Mouse (Mus musculus) gastrocnemius, adult 18-20 months (tissue): ENCODE data around the gene Msl1. TPM values are rescaled to one million over a fixed set of nuclear protein-coding genes. Genes with fewer than 3 reads are reported as not detected.

Source experiments
- DNase-seq: peaks from one replicate; pipeline ENCODE4 v3.0.0; 2021; ENCODE audit warnings: low spot score
- total RNA-seq, 2 experiments: library from RNA; stranded (reverse); gene quantifications; 2 replicates each; pipeline ENCODE4 v1.2.3; 2021

Gene Msl1
- total RNA-seq, 2 experiments from 2014 or later = 50.5 to 56.4 TPM

DNA sequence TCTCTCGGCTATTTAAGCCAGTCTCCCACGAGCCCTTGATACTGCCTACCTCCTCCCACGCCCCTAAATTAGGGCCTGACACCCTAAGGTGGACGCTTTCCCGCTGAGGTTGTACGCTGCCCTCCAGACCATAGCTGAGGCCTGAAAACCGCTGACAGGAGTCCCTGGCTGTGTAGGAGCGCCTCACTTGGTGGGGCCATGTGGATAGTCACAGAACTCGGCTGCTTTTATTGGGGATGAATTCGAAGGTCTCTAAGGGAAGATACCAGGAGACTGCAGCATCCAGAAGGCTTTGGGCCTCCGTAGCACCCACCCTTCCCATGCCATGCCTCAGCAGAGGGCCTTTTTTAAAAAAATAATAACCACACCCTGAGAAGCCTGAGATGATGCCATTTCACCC is 42.6 kb downstream of the Msl1 start:
- no peak for DNase-seq

DNA sequence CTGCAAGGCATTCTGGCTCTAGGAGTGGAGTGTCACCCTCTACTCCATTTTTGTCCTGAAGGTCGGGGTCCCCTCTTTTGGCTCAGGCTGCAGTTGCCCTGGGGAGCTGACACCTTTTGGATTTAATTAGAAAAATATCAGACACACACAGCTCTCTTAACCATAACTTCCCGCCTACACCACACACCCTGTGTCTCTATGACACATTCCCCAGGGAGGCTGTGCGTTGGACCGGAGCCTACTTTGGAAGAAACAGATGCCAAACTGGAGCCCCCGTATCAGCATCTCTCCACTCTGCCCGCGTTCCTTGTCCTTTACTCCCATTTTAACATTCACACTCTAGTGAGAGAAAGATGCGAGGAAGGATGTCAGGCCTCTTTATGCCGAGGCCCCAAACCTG is 43.2 kb downstream of the Msl1 start:
- no peak for DNase-seq

DNA sequence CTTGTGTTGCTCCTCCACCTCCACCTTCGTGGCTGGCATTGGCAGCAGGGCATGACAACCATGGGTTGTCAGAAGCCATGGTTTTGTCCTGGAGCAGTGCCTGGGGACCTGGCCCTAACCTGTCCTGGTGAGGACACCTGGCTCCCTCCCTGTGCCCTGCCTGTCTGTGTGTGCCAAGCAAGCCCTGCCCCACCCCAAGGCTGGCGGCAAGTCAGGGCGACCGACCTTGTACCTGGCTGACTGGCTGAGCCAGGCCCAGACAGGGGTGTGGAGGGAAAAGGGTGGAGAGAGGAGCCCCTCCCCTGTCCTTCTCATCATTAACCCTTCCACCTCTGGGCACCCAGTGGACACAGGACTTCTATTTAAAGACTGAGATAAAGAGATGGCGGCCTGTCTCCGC is 44.1 kb downstream of the Msl1 start:
- no peak for DNase-seq

DNA sequence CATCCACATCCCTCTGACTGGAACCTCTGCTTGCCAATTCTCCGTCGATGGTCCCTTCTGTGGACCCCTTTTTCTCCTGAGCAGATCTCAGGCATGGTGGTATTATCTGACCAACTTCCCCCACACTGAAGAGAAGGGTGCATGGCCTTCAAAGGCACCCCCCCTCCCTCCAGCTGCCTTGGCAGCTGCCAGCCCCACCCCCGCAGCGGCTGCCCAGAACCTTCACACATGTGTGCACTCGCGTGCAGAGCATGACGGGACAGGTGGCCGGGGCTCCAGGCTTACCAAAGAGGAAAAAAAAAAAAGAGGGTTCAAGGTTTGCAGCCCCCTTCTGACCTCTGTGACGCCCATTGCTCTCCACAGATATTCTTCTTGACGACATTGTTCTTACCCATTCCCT is 44.6 kb downstream of the Msl1 start:
- DNase-seq = no peak

DNA sequence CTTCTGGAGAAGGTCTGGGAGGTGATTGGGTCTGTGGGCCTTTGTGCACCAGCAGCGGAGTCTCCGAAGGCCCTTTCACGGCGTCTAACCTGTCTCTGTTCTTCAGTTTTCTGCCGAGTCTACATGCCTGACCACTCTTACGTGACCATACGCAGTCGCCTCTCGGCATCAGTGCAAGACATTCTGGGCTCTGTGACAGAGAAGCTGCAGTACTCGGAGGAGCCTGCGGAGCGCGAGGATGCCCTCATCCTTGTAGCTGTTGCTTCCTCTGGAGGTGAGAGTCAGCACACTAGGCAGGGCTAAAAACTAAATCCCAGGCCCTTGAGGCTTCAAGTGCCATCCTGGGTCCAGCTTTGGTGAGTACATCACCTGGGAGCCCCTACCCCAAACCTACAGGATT is 50.7 kb downstream of the Msl1 start:
- DNase-seq = no peak

DNA sequence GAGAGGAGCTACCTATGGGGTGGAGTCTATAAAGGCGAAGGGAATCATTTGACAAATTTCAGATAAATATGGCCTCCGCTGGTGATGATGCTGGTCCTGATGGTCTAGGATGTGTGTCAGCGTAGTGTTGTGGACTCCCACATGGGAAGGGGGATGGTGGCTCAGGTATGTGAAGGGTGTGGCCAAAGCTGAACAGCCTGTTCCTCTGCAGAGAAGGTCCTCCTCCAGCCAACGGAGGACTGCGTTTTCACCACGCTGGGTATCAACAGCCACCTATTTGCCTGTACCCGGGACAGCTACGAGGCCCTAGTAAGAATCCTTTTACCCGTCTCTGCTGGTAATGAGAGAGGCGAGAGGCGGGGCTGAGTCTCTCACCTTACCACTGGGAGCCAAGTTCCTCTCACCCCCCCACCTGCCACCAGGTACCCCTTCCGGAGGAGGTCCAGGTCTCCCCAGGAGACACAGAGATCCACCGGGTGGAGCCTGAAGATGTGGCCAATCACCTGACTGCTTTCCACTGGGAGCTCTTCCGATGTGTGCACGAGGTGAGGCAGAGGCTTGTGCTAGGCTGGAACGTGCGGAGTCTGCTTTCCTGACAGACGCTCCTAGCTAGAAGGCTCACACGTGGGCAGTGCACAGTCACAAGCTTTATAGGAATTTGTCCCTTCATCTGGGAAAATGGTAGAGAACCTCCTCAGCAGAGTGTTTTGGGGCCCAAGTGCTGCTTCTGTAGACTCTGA is 51.7 kb downstream of the Msl1 start:
- DNase-seq = no peak

DNA sequence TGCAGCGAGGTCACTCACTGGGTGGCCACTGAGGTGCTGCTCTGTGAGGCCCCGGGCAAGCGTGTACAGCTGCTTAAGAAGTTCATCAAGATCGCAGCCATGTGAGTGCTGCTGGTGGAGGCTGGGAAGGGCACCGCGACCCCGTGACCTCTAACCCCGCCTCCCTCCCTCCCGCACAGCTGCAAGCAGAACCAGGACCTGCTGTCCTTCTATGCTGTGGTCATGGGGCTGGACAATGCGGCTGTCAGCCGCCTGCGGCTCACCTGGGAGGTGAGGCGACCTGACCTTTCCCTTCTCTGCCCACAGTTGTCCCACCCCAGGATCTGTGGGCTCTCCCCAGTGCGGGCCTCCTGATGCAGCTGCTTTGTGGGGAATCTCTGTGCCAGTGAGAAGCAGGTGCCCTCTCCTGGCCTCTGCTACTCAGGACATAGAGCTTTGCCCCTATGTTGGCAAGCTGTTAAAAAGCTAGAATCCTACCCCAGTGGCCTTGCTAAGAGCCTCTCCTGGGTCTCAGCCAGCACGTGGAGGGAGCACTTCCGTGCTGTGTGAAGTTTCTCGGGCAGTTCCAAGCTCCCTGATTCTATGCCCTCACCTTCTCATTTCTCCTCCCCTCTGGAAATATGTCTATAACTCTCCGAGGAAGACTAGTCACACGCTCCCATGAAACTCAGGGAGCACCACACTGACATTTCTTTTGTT is 54.0 kb downstream of the Msl1 start:
- DNase-seq = no peak

DNA sequence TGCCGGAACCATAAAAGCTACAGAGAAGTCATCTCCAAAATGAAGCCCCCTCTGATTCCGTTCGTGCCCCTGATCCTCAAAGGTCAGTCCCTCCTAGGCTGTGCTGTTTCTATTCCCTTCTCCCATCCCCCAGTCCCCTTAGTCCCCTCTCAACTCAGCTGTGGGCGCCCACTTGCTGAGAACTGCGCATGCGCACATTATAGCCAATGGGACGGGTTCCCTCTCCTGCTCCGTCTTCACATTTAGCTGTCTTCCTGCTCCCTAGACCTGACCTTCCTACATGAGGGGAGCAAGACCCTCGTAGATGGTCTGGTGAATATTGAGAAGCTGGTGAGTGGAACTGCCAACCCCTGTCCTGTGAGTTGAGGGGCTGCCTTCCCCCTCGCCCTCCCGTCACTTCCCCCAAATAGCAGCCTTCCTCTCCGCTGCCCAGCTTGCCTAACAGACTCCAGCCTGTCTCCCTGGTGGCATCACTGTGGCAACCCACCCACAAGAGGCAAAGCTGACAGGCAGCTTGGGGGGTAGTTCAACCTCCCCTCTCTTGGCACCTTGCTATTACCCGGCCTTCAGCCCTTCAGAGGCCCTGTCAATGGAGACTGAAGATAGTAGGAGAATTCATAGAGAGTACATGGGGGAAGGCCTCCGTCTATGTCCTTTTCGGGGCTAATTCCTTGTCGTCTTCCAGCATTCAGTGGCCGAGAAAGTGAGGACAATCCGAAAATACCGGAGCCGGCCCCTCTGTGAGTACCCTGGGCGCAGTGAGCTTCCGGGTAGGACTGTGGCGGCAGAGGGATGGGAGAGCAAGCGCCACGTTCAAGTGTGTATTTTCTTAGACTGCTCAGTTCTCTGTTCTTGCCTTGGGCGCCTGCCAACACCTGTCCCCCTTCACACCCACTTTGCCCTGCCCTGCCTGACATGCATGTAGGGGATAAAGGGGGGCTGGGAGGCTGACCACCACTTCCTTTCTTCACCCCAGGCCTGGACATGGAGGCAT is 55.1 kb downstream of the Msl1 start:
- DNase-seq = no peak

DNA sequence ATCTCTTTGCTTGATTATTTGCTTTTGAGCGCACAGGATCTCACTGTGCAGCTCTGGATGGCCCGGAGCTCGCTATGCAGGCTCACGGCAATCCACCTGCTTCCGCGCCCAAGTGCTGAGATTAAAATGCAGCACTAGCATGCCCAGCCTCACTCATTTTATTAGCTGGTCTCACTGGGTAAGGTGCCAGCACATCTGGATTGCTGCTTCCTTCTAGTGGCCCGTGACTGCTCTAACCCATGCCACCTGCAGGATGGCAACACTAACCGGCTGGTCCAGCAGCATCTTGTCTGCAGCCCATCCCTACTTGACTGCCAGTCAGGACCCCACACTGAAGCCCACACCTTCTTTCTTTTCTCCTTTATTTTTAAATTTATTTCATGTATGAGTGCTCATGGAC is 58.8 kb downstream of the Msl1 start:
- DNase-seq = no peak

DNA sequence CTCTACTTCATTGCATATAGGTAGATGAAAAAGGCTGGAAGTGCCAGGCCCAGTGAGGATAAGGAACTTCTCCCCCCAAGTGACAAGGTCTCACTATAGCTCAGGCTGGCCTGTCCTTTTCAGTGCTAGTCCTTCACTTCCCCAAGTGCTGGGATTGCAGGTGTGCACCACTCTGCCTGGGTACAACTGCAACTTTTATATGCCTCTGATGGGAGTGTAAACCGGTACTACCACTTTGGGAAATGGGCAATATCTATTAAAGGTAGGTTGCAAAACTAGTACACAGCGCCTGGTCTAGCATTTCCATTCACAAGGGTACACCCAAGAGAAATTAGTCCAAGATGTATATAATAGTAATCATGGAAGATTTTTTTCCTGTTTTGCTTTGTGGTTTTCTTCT is 59.3 kb downstream of the Msl1 start:
- DNase-seq = no peak

Other genes with a start within 250 kb of the Msl1 start
- gene Ikzf3, start 249.5 kb upstream of the Msl1 start, total RNA-seq = under 1 TPM in 1 of 2 experiments, not detected in 1; 0.14 TPM
- not detected for gene Zpbp2, start 244.4 kb upstream of the Msl1 start, total RNA-seq
- gene Ormdl3, start 208.1 kb upstream of the Msl1 start, total RNA-seq = 10 to 100 TPM; 25.1 to 26.3 TPM
- gene Lrrc3c, start 197.2 kb upstream of the Msl1 start, total RNA-seq = not detected
- 1 to 10 TPM; 4.1 to 6.6 TPM for gene Gm12355, start 169.9 kb upstream of the Msl1 start, total RNA-seq
- 10 to 100 TPM in 1 of 2 experiments, 1 to 10 TPM in 1; 8.8 to 12.5 TPM for gene Gsdma3, start 169.2 kb upstream of the Msl1 start, total RNA-seq
- gene Gsdma2, start 148.8 kb upstream of the Msl1 start, total RNA-seq = 1 to 10 TPM in 1 of 2 experiments, under 1 TPM in 1; 0.73 to 1.1 TPM
- gene Gsdma, start 131.2 kb upstream of the Msl1 start, total RNA-seq = under 1 TPM; 0.83 to 0.89 TPM
- gene Psmd3, start 113.0 kb upstream of the Msl1 start, total RNA-seq = 100 to 1,000 TPM; 105 to 106 TPM
- gene Csf3, start 94.3 kb upstream of the Msl1 start, total RNA-seq = not detected
- gene Med24, start 66.1 kb upstream of the Msl1 start, total RNA-seq = 10 to 100 TPM; 48.1 to 53.3 TPM
- 10 to 100 TPM; 78.3 to 85.2 TPM for gene Thra, start 54.9 kb upstream of the Msl1 start, total RNA-seq
- 100 to 1,000 TPM in 1 of 2 experiments, 10 to 100 TPM in 1; 74.0 to 126 TPM for gene Nr1d1, start 20.2 kb upstream of the Msl1 start, total RNA-seq
- 10 to 100 TPM; 14.0 to 15.6 TPM for gene Casc3, start 9.4 kb downstream of the Msl1 start, total RNA-seq
- under 1 TPM; 0.09 to 0.14 TPM for gene Rapgefl1, start 41.3 kb downstream of the Msl1 start, total RNA-seq
- gene Wipf2, start 68.1 kb downstream of the Msl1 start, total RNA-seq = 1 to 10 TPM; 5.5 to 5.7 TPM
- under 1 TPM; 0.09 to 0.26 TPM for gene Cdc6, start 112.3 kb downstream of the Msl1 start, total RNA-seq
- 10 to 100 TPM; 12.9 to 13.2 TPM for gene Rara, start 132.3 kb downstream of the Msl1 start, total RNA-seq
- gene Gjd3, start 187.5 kb downstream of the Msl1 start, total RNA-seq = not detected
- under 1 TPM; 0.09 to 0.21 TPM for gene Top2a, start 228.7 kb downstream of the Msl1 start, total RNA-seq
- gene Igfbp4, start 245.7 kb downstream of the Msl1 start, total RNA-seq = 10 to 100 TPM; 30.0 to 48.5 TPM